Mouse (Mus musculus) layer of hippocampus, adult 8-10 months (tissue): ENCODE results near the gene Ttll1. TPM values are rescaled to one million over a fixed set of nuclear protein-coding genes. Genes with fewer than 3 reads are reported as not detected.

Source experiments
- DNase-seq, 2 experiments: peaks; one replicate each; pipeline ENCODE4 v3.0.0; 2022; ENCODE audit warnings: low spot score in 2 of 2
- microRNA-seq, 2 experiments: library from miRNA; unstranded; fragments of <30 nt; microRNA quantifications; one replicate each; pipeline ENCODE4 v1.2.0; 2022
- total RNA-seq, 4 experiments: library from RNA; stranded (reverse); gene quantifications; 2 replicates each; pipeline ENCODE4 v1.2.4; 2022

Gene Ttll1
- total RNA-seq, 4 experiments from 2014 or later: 32.0 to 40.0 (median 36.2) TPM

DNA sequence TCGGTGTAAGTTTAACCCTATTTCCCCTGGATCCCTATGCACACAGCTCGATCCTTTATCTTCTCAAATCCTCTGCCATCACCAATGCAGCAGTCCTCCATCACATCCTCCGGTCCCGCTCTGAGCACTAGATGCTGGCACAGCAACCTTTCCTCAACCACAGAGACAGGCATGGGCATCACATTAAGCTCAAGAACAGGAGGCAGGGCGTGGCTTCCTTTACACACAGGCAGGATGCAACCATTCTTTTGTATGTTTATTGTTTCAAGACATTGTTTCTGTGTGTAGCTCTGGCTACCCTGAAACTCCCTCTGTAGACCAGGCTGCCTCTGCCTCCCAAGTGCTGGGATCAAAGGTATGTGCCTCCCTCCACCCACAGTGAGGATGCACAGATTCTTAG is 55.1 kb downstream of the Ttll1 start:
- no peak for DNase-seq

DNA sequence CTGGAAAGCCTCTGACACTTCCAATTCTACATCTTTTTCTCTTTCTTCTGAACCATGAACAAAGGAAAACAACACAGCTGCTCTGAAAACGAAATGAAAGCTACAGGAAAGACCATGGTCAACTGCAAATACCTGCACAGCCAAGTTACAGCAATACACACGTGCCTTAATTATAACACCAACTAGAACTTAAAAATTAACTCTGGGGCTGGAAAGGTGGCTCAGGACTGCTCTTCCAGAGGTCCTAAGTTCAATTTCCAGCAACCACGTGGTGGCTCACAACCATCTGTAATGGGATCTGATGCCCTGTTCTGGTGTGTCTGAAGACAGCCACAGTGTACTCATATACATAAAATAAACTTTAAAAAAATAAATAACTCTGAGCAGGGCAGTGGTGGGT is 55.7 kb downstream of the Ttll1 start:
- DNase-seq: no peak

DNA sequence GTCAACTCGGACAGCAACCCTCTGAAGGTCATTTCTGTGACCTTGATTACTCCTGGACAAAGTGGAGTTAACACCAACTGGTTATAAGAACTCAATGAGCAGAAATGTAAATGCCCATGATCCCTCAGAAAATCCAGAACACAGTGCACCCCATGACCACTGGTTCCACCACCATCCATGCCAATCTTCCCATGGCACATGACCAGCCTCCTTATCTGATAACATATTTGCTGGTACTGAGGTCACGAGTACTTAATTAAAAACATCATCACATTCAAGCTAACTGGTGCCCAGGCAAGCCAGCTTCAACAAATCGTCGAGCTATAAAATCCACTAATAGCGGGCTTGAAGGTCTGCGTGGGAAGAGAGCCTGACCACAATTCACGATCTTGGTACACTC is 56.3 kb downstream of the Ttll1 start:
- DNase-seq: no peak

DNA sequence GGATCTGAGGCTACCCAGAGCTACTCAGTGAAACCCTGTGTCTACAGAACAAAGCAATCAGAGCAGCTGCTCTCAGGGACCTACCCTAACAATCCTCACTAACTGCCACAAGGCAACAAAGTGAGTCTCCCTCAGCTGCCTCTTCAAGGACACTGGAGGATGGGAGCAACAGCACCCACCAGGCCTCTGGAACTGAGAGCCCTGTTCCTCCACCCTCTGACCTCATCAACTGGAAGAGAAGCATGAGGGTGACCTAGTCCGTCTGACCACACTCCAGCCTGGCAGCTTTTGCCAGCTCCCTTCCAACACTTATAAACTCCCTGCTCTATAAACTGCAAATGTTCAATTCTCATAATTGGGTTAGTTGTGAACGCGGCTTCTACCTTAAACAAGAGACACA is 56.8 kb downstream of the Ttll1 start:
- DNase-seq: no peak

DNA sequence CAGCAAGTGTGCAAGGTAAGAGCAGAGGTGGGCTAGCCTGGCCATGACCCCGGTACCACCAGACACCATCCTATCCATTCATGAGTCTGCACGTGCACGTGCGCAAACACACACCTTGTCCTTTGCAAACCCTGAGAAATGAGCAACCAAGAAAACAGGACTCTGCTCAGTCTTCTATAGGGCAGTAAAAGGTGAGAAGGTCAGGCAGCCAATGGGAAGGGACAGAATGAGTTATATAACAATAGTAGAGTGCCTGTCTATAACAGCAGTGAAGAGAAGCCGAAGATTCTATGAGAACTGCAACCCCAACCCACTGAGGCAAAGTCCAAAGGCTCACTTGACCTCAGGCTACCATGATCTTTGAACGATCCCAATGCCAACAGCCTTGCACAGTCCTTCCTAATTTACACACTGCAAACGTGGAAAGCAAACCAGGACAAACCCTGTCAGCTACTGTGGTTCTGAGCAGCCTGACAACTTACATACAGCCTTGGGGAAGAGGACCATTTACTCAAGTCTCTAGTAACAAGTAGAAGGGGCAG is 58.4 kb downstream of the Ttll1 start:
- no peak for DNase-seq

DNA sequence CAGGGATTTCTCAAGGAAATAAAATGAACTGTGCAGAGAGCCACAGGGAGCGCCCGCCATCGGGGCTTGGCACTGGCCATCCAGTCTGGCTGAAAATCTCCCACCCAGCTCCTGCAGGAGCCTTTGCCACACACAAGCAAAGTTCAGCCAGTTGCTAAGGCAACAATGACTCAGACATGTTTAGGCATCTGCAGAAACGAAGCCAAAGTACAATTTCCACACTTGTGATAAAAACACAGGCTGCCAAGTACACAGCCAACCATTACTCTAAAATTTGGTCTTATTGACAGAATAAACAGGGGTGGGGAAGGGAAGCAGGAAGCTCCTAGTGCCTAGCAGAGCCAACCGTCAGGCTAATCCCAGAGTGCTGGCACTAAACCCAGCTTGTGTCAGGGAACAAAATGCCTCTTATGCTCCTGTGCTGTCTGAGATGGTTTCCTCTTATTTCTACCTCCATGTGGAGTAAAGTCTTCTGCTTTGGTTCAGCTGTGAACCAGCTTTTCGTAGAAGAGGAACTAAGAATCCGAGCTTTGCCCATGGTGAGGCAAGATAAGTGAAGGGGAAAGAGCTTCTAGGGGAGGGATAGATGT is 59.0 kb downstream of the Ttll1 start:
- DNase-seq: peak; percentile 41 to 62

DNA sequence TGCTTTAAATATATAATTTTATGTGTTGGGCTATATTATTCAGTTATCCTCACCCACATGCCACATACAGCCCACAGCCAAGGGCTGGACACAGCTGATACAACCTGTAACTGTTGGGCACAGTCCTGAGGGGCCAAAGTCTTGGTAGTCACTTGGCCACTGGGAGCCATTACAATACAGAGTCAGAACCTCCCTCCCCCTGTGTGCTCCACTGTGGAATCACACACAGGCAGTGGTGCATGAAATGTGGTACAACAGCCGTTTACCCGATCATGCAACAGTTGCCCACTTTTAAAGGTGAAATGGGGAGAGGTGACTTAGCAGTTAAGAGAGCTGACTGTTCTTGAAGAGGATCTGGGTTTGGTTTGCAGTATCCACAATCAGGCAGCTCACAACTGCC is 60.7 kb downstream of the Ttll1 start:
- DNase-seq: no peak

DNA sequence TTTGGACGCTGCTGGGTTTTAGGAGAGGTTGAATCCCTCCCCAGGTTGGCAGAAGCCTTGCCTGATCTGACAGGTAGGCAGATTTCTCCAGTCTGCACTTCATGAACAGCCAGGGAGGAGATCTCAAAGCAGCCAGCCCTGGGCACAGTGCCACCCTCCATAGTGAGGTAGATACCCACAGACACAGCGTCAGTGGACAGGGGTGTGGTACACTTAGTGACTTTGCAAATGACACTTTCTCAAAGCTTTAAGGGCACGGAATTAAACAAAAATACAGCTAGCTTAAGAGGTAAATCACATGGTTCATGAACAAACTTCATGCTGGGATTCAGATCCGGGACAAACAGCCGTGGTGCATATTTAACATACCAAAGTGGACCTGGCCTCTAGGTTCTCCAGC is 62.0 kb downstream of the Ttll1 start:
- DNase-seq: no peak

DNA sequence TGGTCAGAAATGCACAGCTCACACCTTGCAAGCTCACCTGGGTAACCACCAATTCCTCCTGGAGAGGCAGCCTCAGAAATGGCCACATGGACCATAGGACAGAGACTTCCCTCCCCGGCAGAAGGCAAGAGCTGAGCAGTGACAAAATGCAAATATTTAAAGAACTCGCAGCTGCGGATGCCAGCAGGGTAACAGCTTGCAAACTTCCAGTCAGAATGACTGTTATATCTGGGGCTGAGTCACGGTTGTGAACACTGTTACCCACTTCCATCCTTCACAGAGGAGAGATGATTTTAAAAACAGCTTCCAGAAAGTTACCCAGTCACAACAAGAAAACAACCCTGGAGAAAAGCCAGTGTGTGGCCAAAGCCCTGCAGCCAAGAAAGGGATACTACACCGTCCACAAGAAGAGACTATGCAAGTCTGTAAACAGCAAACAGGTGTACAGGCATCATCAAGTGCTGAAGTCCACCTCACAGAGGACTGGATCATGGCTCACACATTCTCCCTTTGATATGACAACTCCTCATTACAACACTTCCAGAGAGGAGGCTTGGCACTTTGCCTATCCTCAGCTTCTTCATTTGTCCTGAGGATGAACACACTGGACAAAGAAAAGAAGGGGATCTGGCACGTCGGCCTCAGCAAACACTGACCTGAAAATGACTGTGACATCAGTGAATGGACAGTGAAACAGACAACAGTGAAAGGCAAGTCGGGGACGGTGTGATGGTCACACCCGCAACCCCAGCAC is 62.7 kb downstream of the Ttll1 start:
- peak; percentile 74 to 79 for DNase-seq

DNA sequence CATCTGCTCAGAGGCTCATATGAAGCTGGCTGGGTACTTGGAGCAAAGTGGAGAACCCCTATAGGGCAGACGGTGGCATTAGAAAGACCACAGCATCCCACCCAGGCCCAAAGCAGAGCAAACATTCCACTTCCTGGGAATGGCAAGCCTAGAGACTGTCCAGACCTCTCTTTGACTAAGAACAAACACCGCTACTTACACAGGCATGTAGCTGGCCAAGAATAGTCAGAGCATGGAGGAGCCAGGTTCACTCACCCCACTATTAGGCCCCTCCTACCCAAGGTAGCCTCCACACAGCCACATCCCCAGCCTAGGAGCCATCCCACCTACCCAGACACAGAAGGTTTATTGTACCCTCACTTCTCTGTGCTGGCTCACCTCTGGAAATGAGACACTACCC is 64.8 kb downstream of the Ttll1 start:
- no peak for DNase-seq

DNA sequence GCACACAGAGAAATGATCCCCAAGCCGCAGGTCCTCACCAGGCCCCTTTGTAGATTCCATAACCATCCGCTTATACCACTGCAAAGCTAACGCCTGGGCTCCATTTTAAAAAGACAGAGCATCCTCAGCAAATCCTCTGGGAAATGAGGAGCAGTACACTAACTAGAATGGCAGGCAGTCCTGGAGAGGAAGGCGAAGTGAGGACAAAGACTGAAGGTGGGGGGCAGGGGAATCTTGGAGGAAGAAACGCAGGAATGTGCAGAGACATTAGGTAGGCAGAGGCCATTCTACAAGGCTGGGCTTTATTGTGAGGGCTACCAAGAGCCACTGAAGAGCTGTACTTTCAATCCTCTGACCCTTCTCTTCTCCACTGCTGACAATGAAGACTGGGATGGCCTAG is 65.3 kb downstream of the Ttll1 start:
- DNase-seq: no peak

DNA sequence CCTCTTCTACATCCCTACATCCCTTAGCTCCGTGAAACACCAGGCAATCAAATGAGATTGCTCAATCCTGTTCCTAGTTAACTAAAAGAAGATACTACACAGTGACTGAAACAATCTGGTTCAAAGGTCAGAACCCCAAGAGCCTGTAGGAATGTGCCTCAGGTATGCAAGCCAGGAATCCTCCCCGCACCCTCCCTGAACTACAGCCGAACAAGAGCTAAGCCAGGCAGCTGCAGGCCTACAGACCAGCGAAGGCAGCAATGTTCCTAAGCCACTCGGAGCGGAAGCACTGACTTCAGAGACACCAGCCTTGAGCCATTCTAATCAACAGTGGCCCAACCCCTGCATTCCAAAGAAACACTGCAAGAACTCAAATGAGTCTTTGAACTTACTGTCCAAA is 66.3 kb downstream of the Ttll1 start:
- no peak for DNase-seq

DNA sequence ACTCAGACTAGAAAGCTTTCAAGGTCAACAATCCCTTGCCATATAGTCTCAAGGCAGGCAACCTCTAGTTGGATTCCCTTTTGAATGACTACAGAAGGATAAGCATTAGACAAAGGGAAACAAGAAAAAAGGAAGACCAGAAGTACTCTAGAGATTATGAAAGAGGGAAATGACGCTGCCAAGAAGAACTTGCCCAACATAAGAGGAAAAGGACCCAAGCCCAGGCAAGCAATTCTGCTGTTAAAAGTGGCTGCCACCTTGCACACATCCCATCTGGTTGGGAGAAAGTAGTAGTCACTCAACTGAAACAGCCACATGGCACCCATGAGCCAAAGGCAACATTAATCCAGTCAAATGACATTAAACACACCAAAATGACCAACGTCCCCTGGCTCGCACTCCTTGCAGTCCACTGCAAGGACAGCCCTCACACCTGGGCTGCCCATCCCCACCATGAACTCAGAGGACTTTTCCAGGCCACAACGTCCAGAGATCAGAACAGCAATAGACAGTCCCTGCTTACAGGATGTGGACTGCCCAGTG is 68.1 kb downstream of the Ttll1 start:
- DNase-seq: no peak

DNA sequence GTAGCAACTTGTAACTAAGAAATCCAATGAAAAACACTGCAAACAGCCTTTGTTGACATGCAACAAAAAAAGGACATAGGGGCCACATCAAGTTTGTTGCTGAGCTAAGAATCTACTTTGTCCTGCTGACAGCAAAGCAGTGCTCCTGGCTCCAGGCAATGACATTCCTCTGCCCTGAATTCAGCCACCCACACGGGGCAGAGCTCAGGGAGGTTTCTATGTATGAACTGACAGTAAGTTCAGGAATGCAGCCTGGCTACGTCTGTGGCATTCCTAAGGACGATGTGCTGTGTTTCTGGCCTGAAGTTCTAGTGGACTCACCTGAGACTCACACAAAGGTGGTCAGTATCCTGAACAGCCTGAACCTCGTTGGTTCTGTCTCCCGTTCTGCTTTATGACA is 70.0 kb downstream of the Ttll1 start:
- DNase-seq: no peak

DNA sequence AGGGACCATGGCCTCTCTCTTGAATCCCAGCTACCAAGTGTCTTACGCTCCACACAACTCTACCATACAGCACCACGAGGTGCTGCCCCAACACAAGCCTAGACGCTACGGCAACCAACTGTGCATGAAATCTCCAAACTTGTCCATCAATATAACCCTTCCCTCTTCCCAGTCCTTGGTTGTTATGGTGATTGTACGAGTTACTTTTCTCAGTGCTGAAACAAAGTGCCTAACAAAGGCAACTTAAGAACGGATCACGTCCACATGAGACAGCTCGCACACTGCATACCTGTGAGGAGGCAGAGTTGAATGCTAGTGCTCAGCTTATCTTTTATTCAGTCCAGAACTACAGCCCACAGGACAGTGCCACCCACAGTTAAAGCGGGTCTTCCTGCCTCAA is 74.2 kb downstream of the Ttll1 start:
- no peak for DNase-seq

DNA sequence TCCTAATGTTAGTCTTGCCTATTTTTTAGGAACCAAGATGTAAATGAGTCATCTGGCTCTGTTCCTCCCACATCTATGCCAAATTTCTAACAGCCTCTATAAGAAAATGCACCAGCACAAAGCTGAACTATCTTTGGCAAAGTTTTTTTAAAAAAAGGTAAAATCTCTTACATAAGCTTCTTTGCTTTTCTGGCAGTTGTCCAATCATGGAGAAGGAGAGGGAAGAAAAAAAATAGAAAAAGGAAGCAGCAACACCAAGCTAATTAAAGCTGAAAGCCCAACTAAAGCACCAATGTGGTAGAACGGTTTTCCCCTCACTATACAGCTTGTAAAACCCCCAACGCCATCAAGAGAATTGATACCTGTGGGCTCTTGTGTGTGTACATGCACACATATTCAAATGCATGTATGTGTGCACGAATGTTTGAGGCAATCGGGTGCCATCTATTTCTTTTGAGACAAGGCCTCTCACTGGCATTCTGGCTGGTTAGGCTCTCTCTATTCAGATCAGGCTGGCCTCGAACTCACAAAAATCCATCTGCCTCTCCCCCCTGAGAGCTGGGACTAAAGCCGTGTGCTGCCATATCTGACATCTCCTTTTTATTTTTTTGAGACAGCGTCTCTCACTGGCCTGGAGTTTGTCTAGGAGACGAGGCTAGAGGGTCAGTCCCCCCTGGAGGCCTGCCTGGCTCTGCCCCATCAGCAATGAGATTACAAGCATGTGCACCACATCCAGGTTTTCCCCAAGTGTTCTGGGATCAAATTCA is 75.2 kb downstream of the Ttll1 start:
- DNase-seq: no peak

DNA sequence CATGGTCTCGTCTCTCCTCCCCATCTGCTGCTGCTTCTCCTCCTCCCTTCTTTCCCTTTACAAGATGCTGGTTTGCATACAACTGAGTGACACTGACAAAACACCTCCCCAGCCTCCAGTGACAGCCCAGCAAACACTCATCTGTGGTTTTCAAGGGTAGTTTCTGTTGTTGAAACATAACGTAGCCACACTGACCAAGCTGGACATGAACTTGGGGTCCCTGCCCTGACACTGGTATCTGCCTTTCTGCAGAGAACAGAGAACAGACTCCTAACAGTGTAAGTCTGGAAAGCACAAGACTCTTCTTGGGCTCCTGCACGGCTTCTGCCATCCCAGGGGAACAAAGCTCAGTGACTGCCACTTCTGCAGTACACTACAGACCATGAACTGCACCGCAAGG is 76.0 kb downstream of the Ttll1 start:
- DNase-seq: no peak

Small RNA genes lying within 50 kb of the gene (microRNA-seq; reads per million reads assigned to microRNA genes)
- gene Gm24575: 0 reads per million in 2 experiments

Other genes with a start within 250 kb of the Ttll1 start
- gene Arfgap3, start 160.6 kb downstream of the Ttll1 start, total RNA-seq: 10 to 100 TPM; 16.1 to 23.7 (median 20.0) TPM
- gene Pacsin2, start 46.3 kb downstream of the Ttll1 start, total RNA-seq: 100 to 1,000 TPM in 3 of 4 experiments, 10 to 100 TPM in 1; 95.2 to 112 (median 106) TPM
- gene Bik, start 16.0 kb upstream of the Ttll1 start, total RNA-seq: under 1 TPM in 3 of 4 experiments, not detected in 1; 0.40 to 0.66 (median 0.47) TPM
- gene Tspo, start 52.7 kb upstream of the Ttll1 start, total RNA-seq: 10 to 100 TPM in 2 of 4 experiments, 1 to 10 TPM in 2; 7.0 to 23.0 (median 12.5) TPM
- gene Mcat, start 52.9 kb upstream of the Ttll1 start, total RNA-seq: 10 to 100 TPM; 24.6 to 28.3 (median 26.9) TPM
- 10 to 100 TPM in 3 of 4 experiments, 1 to 10 TPM in 1; 9.5 to 13.3 (median 11.7) TPM for gene Ttll12, start 84.3 kb upstream of the Ttll1 start, total RNA-seq
- gene Scube1, start 214.1 kb upstream of the Ttll1 start, total RNA-seq: 10 to 100 TPM; 17.6 to 18.5 (median 18.2) TPM